Mouse (Mus musculus) stomach, embryonic 16.5 days (tissue): ENCODE results near the gene Tmem192. TPM values are rescaled to one million over a fixed set of nuclear protein-coding genes. Genes with fewer than 3 reads are reported as not detected.

Experiments
- ATAC-seq: fragments of 200-750 bp; cut with Nextera tagmentation; 2 replicates; pipeline ENCODE4 v1.8.0; 2017; ENCODE audit warnings: moderate number of reproducible peaks, moderate TSS enrichment; ENCODE audit not compliant: insufficient read depth, low FRiP score
- H3K27ac ChIP-seq: fragments of 300-500 bp; sonication (generic); 2 replicates; pipeline ENCODE4 v1.5.1; 2014; ENCODE audit warnings: low read length
- H3K27me3 ChIP-seq: fragments of 300-500 bp; sonication (generic); 2 replicates; pipeline ENCODE4 v1.6.1; 2014; ENCODE audit warnings: low read length, control low read depth, mixed read lengths; ENCODE audit not compliant: control insufficient read depth, insufficient read depth
- H3K36me3 ChIP-seq: fragments of 300-500 bp; sonication (generic); 2 replicates; pipeline ENCODE4 v1.6.1; 2014; ENCODE audit warnings: low read length; ENCODE audit not compliant: control insufficient read depth, insufficient read depth
- H3K4me1 ChIP-seq: fragments of 300-500 bp; sonication (generic); 2 replicates; pipeline ENCODE4 v1.6.1; 2014; ENCODE audit warnings: low read length, control low read depth, mixed read lengths; ENCODE audit not compliant: control insufficient read depth, insufficient read depth
- H3K4me2 ChIP-seq: fragments of 300-500 bp; sonication (generic); 2 replicates; pipeline ENCODE4 v1.6.1; 2014; ENCODE audit warnings: low read depth, low read length, mixed read lengths
- H3K4me3 ChIP-seq: fragments of 300-500 bp; sonication (generic); replicated peaks from 2 replicates; pipeline ENCODE4 v1.5.1; 2014; ENCODE audit warnings: mild to moderate bottlenecking, low read length
- H3K9ac ChIP-seq: fragments of 300-500 bp; sonication (generic); 2 replicates; pipeline ENCODE4 v1.6.1; 2014; ENCODE audit warnings: low read length
- H3K9me3 ChIP-seq: fragments of 300-500 bp; sonication (generic); replicated peaks from 2 replicates; pipeline ENCODE4 v1.6.1; 2016; ENCODE audit warnings: low read length, control low read depth; ENCODE audit not compliant: control insufficient read depth
- WGBS: fragments of 180-500 bp; shearing (Covaris S2); extraction: QIAGEN DNeasy Blood & Tissue Kit; methylation state at CpG from one replicate; pipeline ENCODE4 v1.1.7; 2014; 5-methylcytosine and 5-hydroxymethylcytosine counted together
- polyA plus RNA-seq: library from polyadenylated mRNA; unstranded; fragments of >200 nt; fragmentation: Nextera tagmentation; extraction: Ambion mirVana; gene quantifications from 2 replicates; pipeline ENCODE4 v1.2.1, GENCODE M21; 2015

Tmem192 gene
- polyA plus RNA-seq = 28.4 TPM in 2 replicates

DNA sequence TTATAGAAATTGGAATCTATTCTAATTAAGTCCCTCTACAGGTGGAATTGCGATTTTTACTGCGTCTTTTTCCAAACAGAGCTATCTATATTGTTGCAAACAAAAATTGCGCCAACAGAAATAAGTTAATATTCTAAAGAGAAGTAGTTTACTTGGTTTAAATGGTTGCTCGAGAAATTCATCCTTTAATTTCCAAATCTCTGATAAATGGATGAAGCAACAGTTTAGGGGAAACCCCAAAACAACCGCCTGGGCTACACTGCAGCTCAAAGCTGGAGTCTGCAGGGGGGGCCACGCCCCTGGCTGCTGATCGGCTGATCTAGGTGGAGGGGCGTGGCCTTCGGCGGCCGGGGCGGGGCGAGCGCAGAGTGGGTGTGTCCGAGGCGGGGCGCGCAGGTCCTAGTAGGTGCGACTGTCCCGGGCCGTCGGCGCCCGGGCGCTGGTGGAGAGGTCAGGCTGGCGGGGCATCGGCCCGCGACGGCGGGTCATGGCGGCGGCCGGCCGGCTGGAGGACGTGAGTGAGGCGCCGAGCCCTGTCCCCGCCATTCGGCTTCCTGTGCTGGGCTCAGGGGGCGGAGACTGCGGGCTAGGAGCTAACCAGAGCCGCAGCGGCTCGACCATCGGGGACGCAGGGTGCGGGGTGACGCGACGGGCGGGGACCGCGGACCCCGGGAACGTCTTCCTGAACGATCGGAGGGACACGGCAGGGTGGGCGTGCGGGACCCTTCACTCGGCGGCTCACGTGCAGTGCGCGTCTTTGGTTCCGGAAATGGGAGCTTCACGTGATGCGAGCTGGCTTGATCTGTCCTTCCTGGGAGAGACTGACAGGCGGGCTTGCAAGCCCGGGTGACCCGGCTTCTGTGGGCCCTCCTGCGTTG, at the start of gene Tmem192:
Gene Tmem192 (plus strand): TSS at position 366 of the 878 bp plus-strand sequence.
- H3K4me2 ChIP-seq = peak within 1 kb of the TSS; percentile 66
- no peaks in the 10 kb centered on the region for H3K4me1 ChIP-seq
- peak within 1 kb of the TSS; percentile 82 for H3K4me3 ChIP-seq
- ATAC-seq = peak; percentile 97
- no peaks in the 10 kb centered on the region for H3K9me3 ChIP-seq
- H3K27me3 ChIP-seq = no peaks in the 10 kb centered on the region; the same call in 1 of the 2 replicates
- no peaks in the 10 kb centered on the region for H3K36me3 ChIP-seq
- H3K27ac ChIP-seq = peak within 1 kb of the TSS; percentile 80
- under 1% methylated on average over 71 of the region's 73 CpGs for WGBS
- peak within 1 kb of the TSS; percentile 83 for H3K9ac ChIP-seq

DNA sequence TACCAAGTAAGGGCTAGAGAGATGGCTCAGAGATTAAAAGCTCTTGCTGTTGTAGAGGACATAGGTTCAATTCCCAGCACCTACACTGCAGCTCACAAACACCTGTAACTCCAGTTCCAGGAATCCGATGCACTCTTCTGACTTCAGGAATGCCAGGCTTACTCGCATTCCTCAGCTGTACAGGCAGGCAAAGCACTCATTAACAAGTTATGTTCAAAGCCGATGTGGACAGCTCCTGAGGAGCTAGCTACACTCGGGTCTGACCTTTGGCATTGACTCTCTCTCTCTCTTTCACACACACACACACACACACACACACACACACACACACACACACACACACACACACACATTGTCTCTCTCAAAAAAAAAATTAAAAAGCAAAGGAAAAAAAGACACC, 48.3 kb upstream of the Tmem192 start:
- no peaks in the 10 kb centered on the region for H3K36me3 ChIP-seq
- no peaks in the 10 kb centered on the region for H3K9me3 ChIP-seq
- WGBS = 28% methylated on average over 4 of the region's 4 CpGs
- H3K4me2 ChIP-seq = no peak overlapping the region
- no peak for ATAC-seq
- peaks cover 5% of the 10 kb centered on the region; the same call in 1 of the 2 replicates for H3K4me1 ChIP-seq
- no peaks in the 10 kb centered on the region for H3K27me3 ChIP-seq
- no peak overlapping the region for H3K4me3 ChIP-seq
- no peak overlapping the region for H3K27ac ChIP-seq
- H3K9ac ChIP-seq = no peak overlapping the region

DNA sequence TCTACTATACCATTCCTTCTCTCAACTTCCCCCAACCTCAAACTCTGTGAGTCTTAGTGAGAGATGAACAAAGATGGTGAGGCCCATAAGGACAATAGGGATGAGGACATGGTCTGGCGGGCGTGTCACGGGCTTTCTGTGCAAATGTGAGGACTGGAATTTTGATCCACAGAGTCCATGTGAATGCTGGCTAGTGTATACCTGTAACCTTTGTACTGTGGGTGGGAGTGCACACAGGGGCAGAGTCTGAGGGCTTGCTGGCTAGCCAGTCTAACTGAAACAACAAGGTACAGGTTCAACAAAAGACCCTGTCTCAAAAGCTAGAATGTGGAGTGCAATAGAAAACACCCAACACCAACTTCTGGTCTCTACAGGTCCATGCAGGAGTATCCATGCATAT, 46.3 kb upstream of the Tmem192 start:
- no peak overlapping the region for H3K27ac ChIP-seq
- 88% methylated on average over 3 of the region's 3 CpGs for WGBS
- no peaks in the 10 kb centered on the region for H3K9me3 ChIP-seq
- peaks cover 5% of the 10 kb centered on the region; the same call in 1 of the 2 replicates for H3K4me1 ChIP-seq
- H3K27me3 ChIP-seq = no peaks in the 10 kb centered on the region
- ATAC-seq = no peak
- H3K4me3 ChIP-seq = no peak overlapping the region
- H3K9ac ChIP-seq = no peak overlapping the region
- H3K36me3 ChIP-seq = no peaks in the 10 kb centered on the region
- no peak overlapping the region for H3K4me2 ChIP-seq

DNA sequence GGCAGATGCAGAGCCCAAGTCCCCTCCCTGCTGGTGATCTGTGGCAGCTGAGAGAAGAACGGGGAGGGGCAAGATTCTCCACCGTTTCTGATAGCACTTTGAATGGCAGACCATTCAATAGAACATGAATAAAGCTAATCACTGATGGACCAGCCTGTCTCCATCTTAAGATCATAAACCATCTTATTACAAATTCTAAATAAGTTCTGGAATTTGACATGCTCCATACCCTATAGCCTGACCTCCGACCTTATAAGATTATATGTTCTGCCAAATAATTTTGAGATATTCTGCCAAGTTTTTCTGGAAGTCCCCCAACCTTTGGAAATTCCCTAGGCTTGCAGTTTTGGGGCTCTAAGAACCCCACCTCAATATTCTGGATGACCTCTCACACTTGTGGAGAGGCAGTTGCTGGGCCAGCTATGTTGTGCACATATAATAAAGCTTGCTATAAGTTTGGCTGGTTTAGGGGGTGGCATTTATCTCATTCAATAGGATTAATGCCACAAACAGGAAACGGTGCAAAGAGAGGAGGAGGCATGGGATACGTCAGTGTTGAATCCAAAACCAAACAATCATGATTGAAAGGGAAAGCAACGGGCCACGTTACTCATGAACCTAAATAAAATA, 45.3 kb upstream of the Tmem192 start:
- no peak overlapping the region for H3K9ac ChIP-seq
- no peak overlapping the region for H3K4me3 ChIP-seq
- H3K27ac ChIP-seq = no peak overlapping the region
- H3K27me3 ChIP-seq = no peaks in the 10 kb centered on the region
- 32% methylated on average over 7 of the region's 7 CpGs for WGBS
- H3K4me2 ChIP-seq = 0 out of 2 replicates have a peak overlapping the region, but pooled peaks have one; percentile 1
- peak; percentile 83 for ATAC-seq
- peaks cover 5% of the 10 kb centered on the region; the same call in 1 of the 2 replicates for H3K4me1 ChIP-seq
- no peaks in the 10 kb centered on the region for H3K36me3 ChIP-seq
- no peaks in the 10 kb centered on the region for H3K9me3 ChIP-seq

DNA sequence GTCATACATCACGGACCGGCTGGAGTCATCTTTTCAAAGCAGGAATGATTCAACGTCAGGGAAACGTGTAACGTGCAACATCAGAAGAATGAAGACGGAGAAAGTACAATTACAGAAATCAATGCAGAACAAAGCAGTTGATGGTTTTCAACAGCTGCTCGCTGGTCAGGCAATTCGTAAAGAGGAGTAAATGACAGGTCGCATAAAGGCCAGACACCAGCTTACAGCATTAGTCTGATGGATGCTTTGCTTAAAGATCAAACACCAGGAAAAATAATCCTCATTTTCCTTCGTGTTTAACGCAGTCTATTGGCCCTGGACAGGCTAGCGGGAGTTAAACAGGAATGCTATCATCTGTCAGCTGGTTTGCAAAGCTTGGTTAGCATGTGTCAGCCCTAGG, 44.8 kb upstream of the Tmem192 start:
- H3K27me3 ChIP-seq = no peaks in the 10 kb centered on the region
- WGBS = 25% methylated on average over 12 of the region's 12 CpGs
- ATAC-seq = peak; percentile 50; the same call in 1 of the 2 replicates
- H3K36me3 ChIP-seq = no peaks in the 10 kb centered on the region
- no peaks in the 10 kb centered on the region for H3K9me3 ChIP-seq
- peaks cover 5% of the 10 kb centered on the region; the same call in 1 of the 2 replicates for H3K4me1 ChIP-seq
- no peak overlapping the region for H3K4me3 ChIP-seq
- no peak overlapping the region for H3K27ac ChIP-seq
- H3K4me2 ChIP-seq = 0 out of 2 replicates have a peak overlapping the region, but pooled peaks have one; percentile 1
- no peak overlapping the region for H3K9ac ChIP-seq

DNA sequence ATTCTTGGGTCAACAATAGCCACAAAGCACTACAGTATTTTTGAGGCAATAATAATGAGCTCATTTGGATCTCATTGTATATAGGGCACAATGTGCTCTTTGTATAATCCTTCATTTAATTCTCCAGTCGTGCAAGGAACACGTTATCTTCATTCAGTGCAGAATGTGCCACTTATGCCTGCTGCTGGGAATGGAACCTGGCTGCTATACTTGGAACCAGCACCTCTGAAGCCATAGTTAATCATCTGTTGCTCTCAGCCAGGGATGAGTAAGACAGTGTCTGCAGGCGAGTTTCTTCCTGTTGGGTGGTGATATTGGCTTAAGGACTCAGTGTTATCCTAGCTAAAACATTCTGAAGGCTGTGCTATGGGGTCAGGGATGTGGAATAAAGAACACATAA, 43.2 kb upstream of the Tmem192 start:
- Histone ChIP-seq H3K36me3 (no peaks in the 10 kb centered on the region), H3K4me2 (no peak overlapping the region), H3K9ac (no peak overlapping the region), H3K9me3 (no peaks in the 10 kb centered on the region), H3K4me1 (peaks cover 5% of the 10 kb centered on the region; the same call in 1 of the 2 replicates), H3K27me3 (no peaks in the 10 kb centered on the region), H3K4me3 (no peak overlapping the region), H3K27ac (no peak overlapping the region)
- ATAC-seq = no peak
- 65% methylated on average over 3 of the region's 3 CpGs for WGBS

DNA sequence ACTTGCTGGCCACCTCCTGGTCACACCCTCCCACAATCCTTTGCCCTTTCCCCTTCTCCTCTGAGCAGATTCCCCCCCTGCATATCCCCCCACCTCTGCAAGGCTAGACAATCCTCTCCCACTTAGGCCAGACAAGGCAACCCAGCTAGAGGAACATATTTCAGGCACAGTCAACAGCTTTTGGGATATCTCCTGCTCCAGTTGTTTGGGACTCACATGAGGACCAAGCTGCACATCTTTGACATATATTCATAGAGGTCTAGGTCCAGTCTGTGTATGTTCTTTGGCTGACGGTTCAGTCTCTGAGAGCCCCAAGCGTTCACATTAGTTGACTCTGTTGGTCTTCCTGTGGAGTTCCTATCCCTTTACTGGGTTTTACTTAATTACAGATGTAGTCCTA, 37.0 kb upstream of the Tmem192 start:
- H3K9ac ChIP-seq = no peak overlapping the region
- no peaks in the 10 kb centered on the region for H3K9me3 ChIP-seq
- H3K36me3 ChIP-seq = no peaks in the 10 kb centered on the region
- no peak overlapping the region for H3K4me2 ChIP-seq
- H3K4me1 ChIP-seq = no peaks in the 10 kb centered on the region
- no peaks in the 10 kb centered on the region for H3K27me3 ChIP-seq
- no peak overlapping the region for H3K4me3 ChIP-seq
- no peak for ATAC-seq
- WGBS = 92% methylated on average over 2 of the region's 2 CpGs
- H3K27ac ChIP-seq = no peak overlapping the region

DNA sequence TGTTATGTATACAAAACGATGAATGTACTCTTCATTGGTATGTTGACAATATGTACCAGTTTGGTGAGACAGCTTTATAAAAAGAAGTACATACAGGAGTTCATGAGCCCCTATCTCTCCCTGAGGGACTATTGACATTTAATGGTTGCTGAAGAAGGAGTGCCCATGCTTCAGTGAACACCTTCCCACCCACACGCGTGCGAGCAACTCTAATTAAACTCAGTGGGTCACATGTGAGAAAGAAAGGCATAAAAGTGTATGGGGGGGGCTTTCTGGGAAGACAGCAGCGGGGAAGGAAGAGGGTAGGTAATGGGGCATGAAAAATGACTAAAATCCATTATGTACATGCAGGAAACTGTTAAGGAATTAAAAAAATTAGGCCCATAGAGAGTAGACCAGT, 30.2 kb upstream of the Tmem192 start:
- no peak overlapping the region for H3K27ac ChIP-seq
- H3K9ac ChIP-seq = no peak overlapping the region
- H3K4me3 ChIP-seq = no peak overlapping the region
- no peak overlapping the region for H3K4me2 ChIP-seq
- H3K9me3 ChIP-seq = no peaks in the 10 kb centered on the region
- no peaks in the 10 kb centered on the region for H3K4me1 ChIP-seq
- no peak for ATAC-seq
- 87% methylated on average over 5 of the region's 5 CpGs for WGBS
- H3K36me3 ChIP-seq = no peaks in the 10 kb centered on the region
- no peaks in the 10 kb centered on the region for H3K27me3 ChIP-seq

DNA sequence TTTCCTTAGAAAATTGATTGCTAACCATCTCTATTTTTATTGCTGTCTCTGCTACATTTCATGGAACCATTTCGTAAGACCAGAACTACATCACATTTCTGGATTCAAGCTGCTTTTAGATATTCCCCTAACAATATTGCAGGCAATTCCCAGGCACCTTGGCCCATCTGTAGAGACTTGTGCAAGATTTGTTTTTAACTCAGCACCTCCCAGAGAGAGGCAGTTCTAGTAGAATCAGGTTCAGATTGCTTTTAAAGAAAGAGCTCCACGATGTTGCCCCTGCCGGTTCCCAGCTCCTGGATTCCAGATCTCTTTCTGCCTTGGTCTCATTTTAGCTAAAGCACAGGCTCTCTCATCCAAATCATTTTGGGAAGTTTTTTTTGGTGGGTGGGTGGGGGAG, 23.7 kb upstream of the Tmem192 start:
- H3K27me3 ChIP-seq = no peaks in the 10 kb centered on the region
- no peaks in the 10 kb centered on the region for H3K9me3 ChIP-seq
- H3K4me2 ChIP-seq = no peak overlapping the region
- no peaks in the 10 kb centered on the region for H3K36me3 ChIP-seq
- H3K4me1 ChIP-seq = no peaks in the 10 kb centered on the region
- no peak overlapping the region for H3K27ac ChIP-seq
- H3K4me3 ChIP-seq = no peak overlapping the region
- no peak for ATAC-seq
- H3K9ac ChIP-seq = no peak overlapping the region
- WGBS = 76% methylated on average over 3 of the region's 3 CpGs
